Mouse (Mus musculus): ENCODE measurements around the gene Slc30a6.
"Not testable (repeated sequence)": the region's sequence is repeated elsewhere in the genome, so short reads cannot be mapped to it uniquely, and the experiment has no call there.

DNA sequence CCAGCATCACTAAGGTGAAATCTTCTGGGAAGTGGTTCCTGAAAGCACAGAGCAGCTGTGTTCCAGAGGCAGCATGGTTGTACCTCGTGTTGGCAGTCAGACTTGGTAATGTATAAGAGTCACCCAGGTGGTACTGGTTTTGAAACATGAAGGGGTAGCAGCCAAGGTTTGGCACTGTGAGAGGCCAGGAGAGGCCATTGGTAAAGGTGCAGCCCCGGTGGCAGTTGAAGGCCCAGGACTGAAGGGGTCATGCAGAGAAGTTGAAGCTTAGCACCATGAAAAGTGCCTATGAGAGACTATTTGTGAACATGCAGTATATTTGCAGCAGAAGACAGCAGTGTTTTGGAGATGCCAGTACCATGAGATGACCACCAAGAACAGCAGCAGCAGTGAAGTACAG, 72.6 kb downstream of the Slc30a6 start:
- not testable (repeated sequence) for TF ChIP-seq CTCF (IDR thresholded peaks at IDR 0.05; ENCODE audit: low read depth, low read length); EP300 (IDR thresholded peaks at IDR 0.05; ENCODE audit: insufficient read depth, low read depth, low read length)

Data from ES-Bruce4 (cell line).